Mouse (Mus musculus): Measurements from ENCODE around the gene Samsn1. TPM values are rescaled to one million over a fixed set of nuclear protein-coding genes. Genes with fewer than 3 reads are reported as not detected.

Gene Samsn1
- total RNA-seq (2014; fragmentation: Nextera tagmentation) (36.0 and 58.7 TPM in 2 replicates), total RNA-seq (2017) (73.7 and 85.2 TPM in 2 replicates)

- ATAC-seq (replicated peaks; ENCODE audit: poor library complexity, severe bottlenecking) = no peak
Observed at GRCm38 (mm10) chr16:76022181-76022580, at the start of gene Samsn1. TSS of gene Samsn1 (minus strand) at chr16:76022281.

GRCm38 (mm10) chr16:76066082-76066635, 44.1 kb upstream of the Samsn1 start:
- ATAC-seq (replicated peaks; ENCODE audit: poor library complexity, severe bottlenecking) = no peak

GRCm38 (mm10) chr16:76054976-76055375, 32.9 kb upstream of the Samsn1 start:
- no peak for ATAC-seq (replicated peaks; ENCODE audit: poor library complexity, severe bottlenecking)

GRCm38 (mm10) chr16:76054079-76054478, 32.0 kb upstream of the Samsn1 start:
- peak; percentile 54 for ATAC-seq (replicated peaks; ENCODE audit: poor library complexity, severe bottlenecking)

DNA sequence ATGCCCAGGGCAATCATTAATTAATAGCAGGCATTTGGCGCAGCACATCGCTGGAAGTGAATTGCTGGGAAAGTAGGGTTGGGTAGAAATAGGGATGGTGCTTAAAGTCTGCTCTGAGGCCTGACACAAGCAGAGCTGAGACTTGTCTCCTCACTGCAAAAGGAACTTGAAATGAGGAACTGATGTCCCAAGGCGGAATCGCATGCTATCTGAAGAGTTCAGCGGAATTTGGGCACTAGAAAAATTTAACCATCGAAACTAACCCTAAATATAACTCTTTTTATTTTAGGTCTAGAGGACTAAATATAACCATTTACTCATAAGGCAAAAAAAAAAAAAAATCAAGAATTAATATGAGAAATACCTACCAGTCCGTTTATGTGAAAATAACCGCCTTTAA, 31.5 kb upstream of the Samsn1 start:
- peak; percentile 96 for ATAC-seq (replicated peaks; ENCODE audit: poor library complexity, severe bottlenecking)

- no peak for ATAC-seq (replicated peaks; ENCODE audit: poor library complexity, severe bottlenecking)
Observed at GRCm38 (mm10) chr16:76047066-76047465, 25.0 kb upstream of the Samsn1 start.

GRCm38 (mm10) chr16:76040319-76040945, 18.4 kb upstream of the Samsn1 start:
- no peak for ATAC-seq (replicated peaks; ENCODE audit: poor library complexity, severe bottlenecking)

DNA sequence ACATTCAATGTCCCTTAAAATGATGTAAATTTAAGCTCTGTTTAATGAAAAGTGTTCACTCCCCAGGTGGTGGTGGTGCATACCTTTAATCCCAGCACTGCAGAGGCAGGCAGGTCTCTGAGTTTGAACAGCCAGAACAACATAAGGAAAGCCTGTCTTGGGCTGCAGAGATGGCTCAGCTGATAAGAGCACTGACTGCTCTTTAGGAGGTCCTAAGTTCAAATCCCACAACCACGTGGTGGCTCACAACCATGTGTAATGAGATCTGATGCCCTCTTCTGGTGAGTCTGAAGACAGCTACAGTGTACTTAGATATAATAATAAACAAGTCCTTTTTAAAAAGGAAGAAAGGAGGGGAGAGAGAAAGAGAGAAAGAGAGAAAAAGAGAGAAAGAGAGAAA, 2.9 kb downstream of the Samsn1 start:
- no peak for ATAC-seq (replicated peaks; ENCODE audit: poor library complexity, severe bottlenecking)

DNA sequence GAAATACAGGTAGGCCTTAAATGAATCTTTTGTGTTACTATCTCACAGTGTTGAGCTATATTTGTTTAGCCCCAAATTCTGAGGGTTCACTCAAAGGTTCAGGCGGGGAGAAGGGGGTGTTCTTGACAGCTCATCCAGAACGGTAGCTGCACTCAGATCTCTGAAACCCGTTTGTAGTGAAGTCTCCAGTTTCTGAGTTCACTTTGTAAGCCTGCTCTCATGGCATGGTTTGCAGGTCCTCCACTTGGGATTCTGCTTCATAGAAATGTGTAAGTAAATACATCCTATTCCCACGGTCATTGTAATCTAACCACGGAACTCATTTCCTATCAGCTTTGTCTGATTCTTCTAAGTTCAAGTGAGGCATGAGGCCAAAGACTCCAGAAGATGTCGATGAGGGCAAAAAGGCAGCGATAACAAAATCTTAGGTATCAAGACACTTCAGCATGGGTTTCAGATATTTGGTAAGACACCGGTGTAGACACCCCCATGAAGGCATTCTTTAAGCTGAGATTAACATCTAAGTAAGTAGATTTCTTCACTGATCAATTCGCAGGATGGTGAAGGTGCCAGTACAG, 18.2 kb downstream of the Samsn1 start:
- no peak for ATAC-seq (replicated peaks; ENCODE audit: poor library complexity, severe bottlenecking)

DNA sequence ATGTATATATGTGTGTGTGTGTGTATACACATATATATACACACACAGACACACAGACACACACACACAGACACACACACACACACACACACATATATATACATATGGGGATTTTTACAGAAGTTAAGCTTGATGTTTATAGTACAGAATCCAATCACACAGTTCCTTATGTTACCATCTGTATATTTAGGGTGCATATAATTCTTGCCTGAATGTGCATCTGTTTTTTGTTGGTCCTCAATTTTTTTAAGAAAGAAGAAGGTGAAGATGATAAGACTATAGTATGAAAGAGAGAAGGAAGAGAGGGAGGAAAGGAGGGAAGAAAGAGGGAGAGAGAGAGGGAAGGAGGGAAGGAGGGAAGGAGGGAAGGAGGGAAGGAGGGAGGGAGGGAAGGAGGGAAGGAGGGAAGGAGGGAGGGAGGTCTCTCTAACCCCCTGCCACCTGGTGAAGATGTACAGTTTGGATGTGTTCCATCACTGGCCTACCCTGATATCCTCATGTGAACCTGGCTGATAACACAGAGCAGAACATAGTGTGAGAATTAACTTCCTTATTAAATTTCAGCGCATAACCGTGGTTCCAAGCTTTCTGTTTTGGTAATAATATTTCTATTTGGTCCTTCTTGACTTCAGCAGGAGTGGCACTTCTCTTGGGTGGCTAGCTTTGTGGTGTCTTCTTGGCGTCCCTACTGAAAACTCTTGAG, 19.1 kb downstream of the Samsn1 start:
- ATAC-seq (replicated peaks; ENCODE audit: poor library complexity, severe bottlenecking) = 0 out of 2 replicates have a peak, but pooled peaks have one; percentile 14

DNA sequence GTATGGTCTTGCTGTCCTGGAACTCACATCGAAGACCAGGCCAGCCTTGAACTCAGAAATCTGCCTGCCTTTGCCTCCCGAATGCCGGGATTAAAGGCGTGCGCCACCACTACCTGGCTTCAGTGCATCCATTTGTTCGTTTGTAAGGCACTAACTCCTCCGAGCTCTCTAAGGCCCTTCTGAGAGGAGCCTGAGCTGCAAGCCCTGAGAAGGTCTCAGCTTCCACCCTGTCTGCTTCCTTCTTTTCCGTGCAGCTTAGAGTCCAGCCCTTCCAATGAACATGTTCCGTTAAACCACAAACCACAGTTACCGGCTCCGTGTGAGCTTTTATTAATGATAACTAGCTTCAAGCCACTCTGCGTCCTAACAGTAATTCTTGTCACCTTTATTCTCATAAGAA, 19.8 kb downstream of the Samsn1 start:
- peak; percentile 96 for ATAC-seq (replicated peaks; ENCODE audit: poor library complexity, severe bottlenecking)

DNA sequence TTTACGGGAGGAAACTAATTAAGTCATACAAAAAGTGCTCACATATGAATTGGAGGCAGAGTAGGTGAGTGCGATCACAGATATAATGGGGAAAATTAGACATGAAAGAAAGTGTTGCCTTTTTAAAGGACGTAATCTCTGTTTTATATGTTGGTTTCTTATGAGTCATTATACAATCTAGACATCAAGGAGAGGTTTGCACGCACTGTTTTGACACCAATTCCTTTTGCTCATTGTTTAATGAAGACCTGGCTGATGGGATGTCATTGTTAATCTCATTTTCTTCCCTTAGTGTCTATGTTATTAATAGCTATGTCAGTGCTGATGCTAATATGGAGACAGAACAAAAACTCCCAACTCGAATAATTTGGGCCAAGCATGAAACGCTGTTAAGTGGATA, 20.3 kb downstream of the Samsn1 start:
- no peak for ATAC-seq (replicated peaks; ENCODE audit: poor library complexity, severe bottlenecking)

GRCm38 (mm10) chr16:76000127-76000526, 22.0 kb downstream of the Samsn1 start:
- no peak for ATAC-seq (replicated peaks; ENCODE audit: poor library complexity, severe bottlenecking)

DNA sequence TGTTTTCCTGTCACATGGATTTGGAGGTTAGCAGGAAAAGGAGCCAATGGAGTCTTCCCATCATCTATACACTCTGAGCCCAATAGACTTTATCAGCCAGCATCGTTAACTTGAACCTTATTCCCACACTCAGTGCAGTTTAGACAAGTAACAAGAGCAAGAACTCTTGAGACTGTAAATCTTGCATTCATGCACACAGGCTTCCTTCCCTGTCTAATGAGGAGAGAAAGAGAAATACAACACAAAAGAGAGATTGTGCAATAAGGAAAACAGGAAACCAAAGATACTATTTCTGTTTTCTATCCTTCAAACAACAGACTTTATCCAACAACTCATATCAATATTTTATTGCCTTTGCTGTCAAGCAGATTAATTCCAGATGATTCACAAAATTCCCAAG, 31.9 kb downstream of the Samsn1 start:
- peak; percentile 63 for ATAC-seq (replicated peaks; ENCODE audit: poor library complexity, severe bottlenecking)

- peak; percentile 89 for ATAC-seq (replicated peaks; ENCODE audit: poor library complexity, severe bottlenecking)
Observed at GRCm38 (mm10) chr16:75983831-75984230, 38.2 kb downstream of the Samsn1 start.

DNA sequence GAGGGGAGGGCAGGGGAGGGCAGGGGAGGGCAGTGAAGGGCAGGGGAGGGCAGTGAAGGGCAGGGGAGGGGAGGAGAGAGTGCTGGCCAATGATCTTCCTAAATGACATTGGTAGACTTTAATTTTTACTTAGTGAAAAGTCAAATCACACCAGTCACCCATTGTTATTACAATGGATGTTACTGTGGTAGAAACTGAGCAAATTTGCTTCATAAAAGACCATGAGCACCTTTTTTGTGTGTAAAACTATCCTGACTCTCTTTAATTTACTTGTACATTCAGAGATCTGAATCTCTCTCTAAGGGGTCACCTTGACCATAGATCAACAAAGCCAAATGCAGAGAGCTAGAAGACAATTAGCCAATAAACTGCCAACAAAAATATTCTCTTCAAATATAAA, 42.7 kb downstream of the Samsn1 start:
- ATAC-seq (replicated peaks; ENCODE audit: poor library complexity, severe bottlenecking) = no peak

DNA sequence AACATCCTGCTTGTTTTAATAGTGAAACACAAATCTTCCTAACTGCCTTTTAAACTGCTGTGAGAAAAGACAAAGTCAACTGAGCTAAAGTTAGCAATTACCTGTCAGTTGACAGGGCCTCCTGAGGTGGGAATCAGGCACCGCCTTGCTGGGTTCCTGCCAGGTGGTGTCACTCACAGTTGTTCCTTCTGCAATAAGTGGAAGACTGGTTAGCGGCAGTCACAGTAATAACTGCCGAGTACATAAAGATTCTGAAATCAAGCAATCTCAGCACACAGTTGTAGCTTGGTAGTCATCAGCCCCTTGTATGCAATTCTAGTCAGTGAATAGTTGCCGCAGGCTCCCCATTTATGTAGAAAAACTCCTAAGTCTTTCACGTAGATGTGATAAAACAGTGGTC, 44.3 kb downstream of the Samsn1 start:
- ATAC-seq (replicated peaks; ENCODE audit: poor library complexity, severe bottlenecking) = peak; percentile 46; the same call in 1 of the 2 replicates

- ATAC-seq (replicated peaks; ENCODE audit: poor library complexity, severe bottlenecking) = no peak
Observed at GRCm38 (mm10) chr16:75975682-75976332, 46.3 kb downstream of the Samsn1 start.

- no peak for ATAC-seq (replicated peaks; ENCODE audit: poor library complexity, severe bottlenecking)
Observed at GRCm38 (mm10) chr16:75970266-75970998, 51.6 kb downstream of the Samsn1 start.

DNA sequence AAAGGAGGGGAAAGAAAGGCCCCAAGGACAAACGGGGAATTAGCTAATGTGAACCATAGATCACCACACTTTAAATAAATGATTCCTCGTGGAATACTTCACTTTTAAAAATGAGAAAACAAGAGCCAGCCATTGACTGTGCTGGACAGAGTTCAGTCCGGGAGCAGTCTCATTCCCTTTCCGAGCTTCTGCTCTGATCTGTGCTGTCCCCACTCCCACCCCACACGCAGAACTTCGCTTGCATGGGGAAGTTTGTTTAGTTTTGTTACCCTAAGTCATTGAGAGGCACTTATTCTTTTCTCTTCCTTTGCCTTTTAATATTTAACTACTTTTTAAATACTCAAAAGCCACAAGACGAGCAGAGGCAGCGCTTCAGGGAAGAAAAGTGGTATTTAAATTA, 60.1 kb downstream of the Samsn1 start:
- ATAC-seq (replicated peaks; ENCODE audit: poor library complexity, severe bottlenecking) = no peak
